Mouse (Mus musculus): Measurements from ENCODE around the gene Fosb.

Gene Fosb

GRCm38 (mm10) chr7:19307739-19308453 is 2.0 kb downstream of the Fosb start:
- intact Hi-C loops (cut with DNase I) = no loop called here

- intact Hi-C loops (cut with DNase I) = no loop called here
These were observed 2.8 kb downstream of the Fosb start for GRCm38 (mm10) chr7:19306819-19307738.

- intact Hi-C loops (cut with DNase I) = no loop called here
These were observed 3.8 kb downstream of the Fosb start for GRCm38 (mm10) chr7:19305796-19306765.

- intact Hi-C loops (cut with DNase I) = no loop called here
These were observed 4.5 kb downstream of the Fosb start for GRCm38 (mm10) chr7:19305413-19305735.

- intact Hi-C loops (cut with DNase I) = no loop called here
These were observed 5.1 kb downstream of the Fosb start for GRCm38 (mm10) chr7:19304501-19305412.

GRCm38 (mm10) chr7:19303770-19304169 is 6.1 kb downstream of the Fosb start:
- intact Hi-C loops (cut with DNase I) = no loop called here

GRCm38 (mm10) chr7:19303046-19303305 is 6.9 kb downstream of the Fosb start:
- intact Hi-C loops (cut with DNase I) = no loop called here

- intact Hi-C loops (cut with DNase I) = no loop called here
These were observed 7.4 kb downstream of the Fosb start for GRCm38 (mm10) chr7:19302264-19303045.

- intact Hi-C loops (cut with DNase I) = no loop called here
These were observed 8.2 kb downstream of the Fosb start for GRCm38 (mm10) chr7:19301461-19302263.

GRCm38 (mm10) chr7:19300501-19301421 is 9.1 kb downstream of the Fosb start:
- intact Hi-C loops (cut with DNase I) = loop anchor here (1.0 kb wide), 1 partner anchor 42 kb away; no protein-coding TSS in a partner anchor

- intact Hi-C loops (cut with DNase I) = no loop called here
These were observed 10.7 kb downstream of the Fosb start for GRCm38 (mm10) chr7:19299194-19299593.

GRCm38 (mm10) chr7:19297794-19298193 is 12.1 kb downstream of the Fosb start:
- intact Hi-C loops (cut with DNase I) = no loop called here

GRCm38 (mm10) chr7:19297034-19297433 is 12.8 kb downstream of the Fosb start:
- intact Hi-C loops (cut with DNase I) = no loop called here

GRCm38 (mm10) chr7:19295503-19296185 is 14.2 kb downstream of the Fosb start:
- intact Hi-C loops (cut with DNase I) = no loop called here

- intact Hi-C loops (cut with DNase I) = no loop called here
These were observed 18.8 kb downstream of the Fosb start for GRCm38 (mm10) chr7:19290969-19291596.

- intact Hi-C loops (cut with DNase I) = loop anchor here (2.0 kb wide), 1 partner anchor 46 kb away; no protein-coding TSS in a partner anchor
These were observed 25.1 kb downstream of the Fosb start for GRCm38 (mm10) chr7:19284763-19285162.

GRCm38 (mm10) chr7:19283406-19283804 is 26.4 kb downstream of the Fosb start:
- intact Hi-C loops (cut with DNase I) = no loop called here

Data from adrenal gland (tissue).